Mouse (Mus musculus) embryonic fibroblast, embryonic 13.5 days (primary cell): ENCODE results near the gene Rab11fip3. TPM values are rescaled to one million over a fixed set of nuclear protein-coding genes. Genes with fewer than 3 reads are reported as not detected.

ENCODE experiments used
- H3K27ac ChIP-seq: 2 replicates; pipeline ENCODE4 v1.5.1; 2012; ENCODE audit warnings: low read length, control low read depth, inconsistent platforms; ENCODE audit not compliant: insufficient read depth
- H3K4me1 ChIP-seq: 2 replicates; pipeline ENCODE4 v1.6.1; 2011; ENCODE audit warnings: low read length; ENCODE audit not compliant: control insufficient read depth, insufficient read depth
- H3K4me3 ChIP-seq: 2 replicates; pipeline ENCODE4 v1.5.1; 2011; ENCODE audit warnings: mild to moderate bottlenecking, control low read depth, low read length; ENCODE audit not compliant: insufficient read depth
- CTCF ChIP-seq: IDR thresholded peaks from 2 replicates; pipeline ENCODE4 v1.5.1; 2011; ENCODE audit warnings: mild to moderate bottlenecking, control low read depth, low read length, moderate library complexity, borderline replicate concordance; ENCODE audit not compliant: insufficient read depth
- POLR2A ChIP-seq: IDR thresholded peaks from 2 replicates; pipeline ENCODE4 v1.6.1; 2011; ENCODE audit warnings: low read depth, mild to moderate bottlenecking, control low read depth, low read length, moderate library complexity
- polyA plus RNA-seq: library from polyadenylated mRNA; stranded (reverse); fragments of >200 nt; gene quantifications from 2 replicates; pipeline ENCODE4 v1.2.4, GENCODE M21; 2011; ENCODE audit warnings: low read depth; ENCODE audit not compliant: missing spikeins, insufficient read length

Gene Rab11fip3
- polyA plus RNA-seq, 1 experiment = 22.6 TPM

DNA sequence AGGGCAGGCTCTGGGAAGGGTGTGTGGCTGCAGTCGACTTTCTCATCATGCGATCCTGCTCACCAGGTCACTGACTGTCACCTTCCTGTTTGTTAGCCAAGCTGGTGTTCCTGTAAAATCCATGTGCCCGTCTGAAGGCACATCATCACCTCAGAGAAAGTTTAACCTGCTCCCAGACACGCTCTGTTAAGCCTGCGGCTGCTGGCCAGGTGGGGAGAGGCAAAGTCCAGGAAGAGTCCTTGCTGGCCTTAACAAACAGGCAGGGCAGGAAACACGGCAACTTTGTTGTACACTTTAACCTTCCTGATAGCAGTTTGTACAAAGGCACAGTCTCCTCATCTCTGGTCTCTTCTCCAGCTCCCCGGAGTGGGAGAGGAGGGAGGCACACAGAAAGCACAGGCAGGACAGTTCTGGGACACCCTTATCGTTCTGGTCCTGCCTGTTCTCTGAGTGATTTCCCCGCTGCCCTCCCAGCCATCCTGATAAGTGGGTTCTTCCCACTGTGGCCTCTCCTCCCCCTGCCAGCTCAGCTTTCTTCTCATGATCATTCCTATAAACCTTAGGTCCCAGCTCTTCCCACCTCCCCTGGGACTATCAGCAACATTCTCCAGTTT lies 47.5 kb downstream of the Rab11fip3 start:
- TF ChIP-seq CTCF (no peak), POLR2A (no peak)
- H3K27ac ChIP-seq = no peak overlapping the region
- H3K4me1 ChIP-seq = no peaks in the 10 kb centered on the region
- no peak overlapping the region for H3K4me3 ChIP-seq

DNA sequence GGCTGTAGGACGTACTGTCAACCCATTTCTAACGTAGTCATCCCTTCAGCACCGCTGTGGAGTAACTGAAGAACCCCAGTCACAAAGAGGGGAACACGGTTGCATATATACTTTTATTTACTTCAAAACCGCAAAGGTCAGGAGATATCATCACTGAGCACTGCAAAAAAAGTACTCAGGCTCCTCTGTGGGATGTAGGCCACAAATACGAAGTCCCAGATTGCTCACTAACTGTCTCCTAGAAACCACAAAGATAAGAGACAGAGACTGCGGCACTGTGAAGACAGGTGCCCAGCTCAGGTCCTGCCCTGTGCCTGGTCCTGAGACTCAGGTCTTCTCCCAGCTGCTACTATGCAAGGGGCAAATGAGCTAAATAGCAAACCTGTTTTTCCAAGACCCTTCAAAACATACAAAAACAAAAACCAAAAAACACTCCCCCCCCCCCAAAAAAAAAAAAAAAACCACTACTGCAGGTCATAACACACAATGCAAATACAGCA lies 48.5 kb downstream of the Rab11fip3 start:
- TF ChIP-seq CTCF (no peak), POLR2A (no peak)
- no peak overlapping the region for H3K27ac ChIP-seq
- no peak overlapping the region for H3K4me3 ChIP-seq

DNA sequence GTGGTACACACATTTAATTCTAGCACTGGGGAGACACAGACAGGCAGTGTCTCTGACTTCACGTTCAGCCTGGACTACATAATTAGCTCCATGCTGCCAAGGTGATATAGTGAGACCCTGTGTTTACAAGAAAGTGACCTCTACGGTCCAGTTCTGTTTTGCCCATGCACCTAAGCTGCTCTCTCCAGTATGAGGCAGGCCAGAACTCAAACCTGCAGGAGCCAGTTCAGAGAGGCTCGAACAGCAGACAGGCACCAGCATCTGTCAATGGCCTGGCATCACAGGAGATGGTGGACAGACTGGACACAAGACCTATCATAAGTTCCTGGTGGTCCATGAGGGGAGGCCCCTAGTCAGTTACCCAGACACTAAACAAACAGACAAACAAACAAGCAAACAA lies 51.0 kb downstream of the Rab11fip3 start:
- no peak overlapping the region for H3K4me3 ChIP-seq
- no peak overlapping the region for H3K27ac ChIP-seq
- H3K4me1 ChIP-seq = no peaks in the 10 kb centered on the region
- no peak for TF ChIP-seq CTCF
- TF ChIP-seq POLR2A = no peak

More for the DNA sequence above, 48.5 kb downstream of the Rab11fip3 start:
- no peaks in the 10 kb centered on the region for H3K4me1 ChIP-seq

DNA sequence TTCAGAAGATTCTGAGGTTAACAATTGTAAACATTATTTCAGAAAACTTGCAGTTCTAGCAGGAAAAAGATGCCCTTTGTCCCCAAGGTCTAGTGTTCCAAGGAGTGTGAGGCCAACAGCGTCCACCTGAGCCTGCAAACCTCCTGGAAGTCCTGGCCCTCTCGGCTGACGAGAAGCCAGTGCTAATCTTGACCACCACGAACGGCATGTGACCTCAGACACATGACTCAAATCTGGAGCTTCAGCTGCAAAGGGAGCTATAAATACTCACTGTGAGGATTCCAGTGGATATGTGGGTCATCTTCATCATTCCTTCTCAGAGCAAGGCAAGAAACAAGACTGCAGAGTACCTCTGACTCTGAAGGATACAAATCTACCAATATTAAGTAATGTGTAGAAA lies 51.4 kb downstream of the Rab11fip3 start:
- Histone ChIP-seq H3K27ac (no peak overlapping the region), H3K4me1 (no peaks in the 10 kb centered on the region), H3K4me3 (no peak overlapping the region)
- TF ChIP-seq POLR2A = no peak
- no peak for TF ChIP-seq CTCF

DNA sequence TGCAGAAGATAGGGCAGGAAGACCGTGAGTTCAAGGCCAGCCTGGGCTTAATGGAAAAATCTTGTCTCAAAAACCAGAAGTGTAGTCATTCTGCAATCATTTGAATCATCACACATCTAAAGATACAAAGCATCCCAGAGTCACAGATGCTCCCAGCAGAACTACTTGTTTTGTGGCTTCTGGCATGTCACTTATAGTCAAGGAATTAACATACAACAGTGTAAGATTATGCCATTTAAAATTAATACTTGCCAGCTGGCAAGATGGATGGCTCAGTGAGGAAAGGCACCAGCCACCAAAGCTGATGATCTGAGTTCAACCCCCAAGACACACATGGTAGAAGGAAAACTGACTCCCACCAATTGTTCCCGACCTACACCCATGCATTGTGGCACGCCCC lies 52.3 kb downstream of the Rab11fip3 start:
- Histone ChIP-seq H3K4me3 (no peak overlapping the region), H3K27ac (no peak overlapping the region), H3K4me1 (no peaks in the 10 kb centered on the region)
- TF ChIP-seq CTCF = no peak
- TF ChIP-seq POLR2A = no peak

DNA sequence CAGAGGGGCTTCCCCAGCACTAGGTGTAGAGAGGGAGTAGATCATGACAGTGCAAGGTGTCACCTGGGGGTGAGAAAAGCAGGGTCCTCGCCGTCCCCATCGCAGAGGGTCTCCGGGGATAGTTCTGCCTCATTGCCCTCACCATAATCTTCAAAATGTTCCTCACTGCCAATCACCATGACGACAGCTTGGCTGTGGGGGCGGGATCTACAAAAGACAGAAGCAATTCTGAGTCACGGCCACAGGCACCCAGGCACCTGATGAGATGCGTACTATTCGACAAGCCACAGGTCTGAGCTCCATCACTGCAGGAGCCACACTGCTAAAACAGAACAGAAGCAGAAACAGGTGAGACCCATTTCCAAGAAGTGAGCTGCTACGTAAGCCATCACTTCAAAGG lies 55.6 kb downstream of the Rab11fip3 start:
- TF ChIP-seq POLR2A = no peak
- TF ChIP-seq CTCF = no peak
- Histone ChIP-seq H3K27ac (no peak overlapping the region), H3K4me3 (no peak overlapping the region), H3K4me1 (no peaks in the 10 kb centered on the region)

DNA sequence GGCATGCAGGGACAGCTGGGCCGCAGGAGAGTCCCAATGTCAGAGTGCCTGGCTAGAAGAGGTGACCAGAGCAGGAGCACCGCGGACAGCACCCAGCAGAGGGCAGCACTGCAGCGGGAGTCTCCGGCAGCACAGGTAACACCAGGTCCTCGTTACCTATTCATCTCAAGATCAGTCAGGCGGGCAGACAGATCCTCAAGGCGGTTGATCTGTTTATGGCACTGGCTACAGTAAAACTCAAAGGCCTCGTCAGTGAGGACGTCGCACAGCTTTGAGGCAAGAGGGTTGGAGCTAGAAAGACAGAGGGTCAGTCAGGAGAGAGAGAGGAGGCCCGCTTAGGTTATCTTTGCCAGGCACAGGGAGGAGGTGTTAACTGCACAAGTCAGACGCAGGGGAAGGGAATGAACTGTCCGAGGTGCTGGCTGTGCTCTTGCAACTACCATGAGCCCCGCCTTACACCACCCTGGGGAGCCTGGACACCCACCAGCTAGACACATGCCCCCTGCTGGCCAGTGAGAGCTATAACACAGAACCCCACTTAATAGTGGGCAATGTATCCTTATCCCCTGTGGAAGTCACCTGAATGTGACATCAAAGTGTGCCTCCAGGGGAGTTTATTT lies 57.4 kb downstream of the Rab11fip3 start:
- H3K4me1 ChIP-seq = no peaks in the 10 kb centered on the region
- no peak overlapping the region for H3K4me3 ChIP-seq
- TF ChIP-seq POLR2A (no peak), CTCF (peak; percentile 78)
- H3K27ac ChIP-seq = no peak overlapping the region

DNA sequence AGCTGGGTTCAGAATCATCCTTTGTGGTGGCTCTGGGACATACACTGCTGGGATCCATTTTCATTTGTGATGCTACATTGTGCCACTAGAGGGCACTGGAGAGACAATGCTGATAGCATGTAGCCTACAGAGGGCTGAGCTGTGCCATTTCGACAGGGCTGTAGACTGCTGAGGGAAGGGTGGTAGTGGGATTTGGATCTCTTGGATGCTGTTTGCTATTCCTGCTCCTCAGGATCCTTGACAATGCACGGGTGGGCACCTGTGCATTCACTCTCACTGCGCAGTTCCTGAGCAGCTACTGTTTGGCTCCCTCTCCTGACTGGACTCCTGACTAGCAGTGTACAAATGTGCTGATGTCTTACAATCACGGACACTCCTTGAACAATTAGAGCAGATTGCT lies 59.8 kb downstream of the Rab11fip3 start:
- TF ChIP-seq CTCF (peak; percentile 69; the same call in 1 of the 2 replicates), POLR2A (no peak)
- H3K4me3 ChIP-seq = no peak overlapping the region
- H3K27ac ChIP-seq = no peak overlapping the region
- no peaks in the 10 kb centered on the region for H3K4me1 ChIP-seq

DNA sequence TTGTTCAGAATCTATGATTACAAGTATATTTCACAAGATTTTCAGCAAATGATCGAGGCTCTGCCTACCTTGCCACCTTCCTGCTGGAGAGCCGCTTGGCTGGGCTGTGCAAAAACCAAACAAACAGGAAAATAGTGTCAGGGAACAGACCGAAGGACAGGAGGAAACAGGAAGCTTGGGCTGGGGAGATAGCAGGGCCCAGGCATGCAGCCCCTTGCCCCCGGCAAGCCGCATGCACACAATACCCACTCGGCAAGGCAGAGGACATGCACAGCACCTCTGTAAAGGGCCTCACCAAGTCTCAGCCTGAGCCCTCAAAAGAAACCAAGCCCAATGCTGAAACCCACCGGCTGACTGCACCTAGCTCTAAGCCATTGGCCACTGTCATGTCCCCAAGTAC lies 60.6 kb downstream of the Rab11fip3 start:
- Histone ChIP-seq H3K4me1 (no peaks in the 10 kb centered on the region), H3K27ac (no peak overlapping the region), H3K4me3 (no peak overlapping the region)
- TF ChIP-seq POLR2A = no peak
- TF ChIP-seq CTCF = no peak

DNA sequence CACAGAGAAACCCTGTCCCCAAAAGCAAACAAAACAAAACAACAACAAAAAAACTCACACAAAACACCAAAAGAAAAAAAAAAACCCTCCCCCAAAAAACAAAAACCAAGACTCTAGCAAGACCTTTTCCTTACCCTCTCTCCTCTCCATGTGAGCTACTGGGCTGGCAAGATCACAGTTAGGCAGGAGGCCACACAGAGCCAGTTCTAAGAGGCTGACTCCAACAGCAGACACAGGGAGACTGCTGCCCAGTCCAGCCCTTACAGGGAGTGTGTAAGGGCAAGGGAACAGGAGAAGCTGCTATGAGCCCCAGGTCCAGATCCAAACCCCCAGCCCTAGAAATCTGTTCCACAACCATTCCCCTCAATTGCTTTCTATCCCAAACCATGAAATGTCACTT lies 61.0 kb downstream of the Rab11fip3 start:
- TF ChIP-seq POLR2A (no peak), CTCF (no peak)
- Histone ChIP-seq H3K4me3 (no peak overlapping the region), H3K4me1 (no peaks in the 10 kb centered on the region), H3K27ac (no peak overlapping the region)

DNA sequence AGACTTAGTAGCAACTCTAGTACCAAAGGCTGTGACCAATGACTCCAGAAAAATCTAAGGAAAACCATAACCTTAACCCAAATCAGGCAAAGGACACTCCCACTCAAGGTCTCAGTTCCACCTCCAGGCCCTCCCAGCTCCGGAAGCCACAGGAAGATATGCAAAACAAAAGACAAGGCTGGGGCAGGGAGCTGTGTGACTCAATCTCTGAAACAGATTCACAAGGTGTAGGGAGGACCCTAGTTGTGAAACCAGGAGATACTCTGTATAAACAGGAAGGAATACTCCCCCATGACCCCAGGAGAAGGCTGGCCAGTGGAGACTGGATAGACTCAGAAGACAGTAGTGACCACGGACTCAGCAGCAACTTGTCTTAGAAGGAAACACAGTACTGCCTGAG lies 61.7 kb downstream of the Rab11fip3 start:
- H3K4me3 ChIP-seq = no peak overlapping the region
- no peak for TF ChIP-seq CTCF
- no peak for TF ChIP-seq POLR2A
- no peak overlapping the region for H3K27ac ChIP-seq
- no peaks in the 10 kb centered on the region for H3K4me1 ChIP-seq
